Mouse (Mus musculus): ENCODE data around the gene Eif5a2. TPM values are rescaled to one million over a fixed set of nuclear protein-coding genes. Genes with fewer than 3 reads are reported as not detected.

Eif5a2 gene
- polyA plus RNA-seq, 1 experiment from 2014 or later: 10.9 TPM

GRCm38 (mm10) chr3:28781848-28782247 lies 772 bp downstream of the Eif5a2 start:
- Histone ChIP-seq H3K4me1 (ENCODE audit: control insufficient read depth, insufficient read depth, low read length) (no peaks in the 10 kb centered on the region), H3K27ac (ENCODE audit: low read depth, low read length) (no peak overlapping the region), H3K36me3 (ENCODE audit: control insufficient read depth, insufficient read depth, low read length) (no peaks in the 10 kb centered on the region), H3K4me2 (replicated peaks; ENCODE audit: low read depth, low read length) (peak overlapping the region; percentile 90), H3K9ac (ENCODE audit: low read depth, low read length) (peak overlapping the region; percentile 71), H3K9me3 (ENCODE audit: control insufficient read depth, low read length) (no peaks in the 10 kb centered on the region), H3K4me3 (ENCODE audit: low read length) (peak overlapping the region; percentile 68), H3K27me3 (ENCODE audit: control insufficient read depth, insufficient read depth, low read length) (no peaks in the 10 kb centered on the region)
- WGBS: 16% methylated on average over 14 of the region's 14 CpGs
- no peak for ATAC-seq (ENCODE audit: low FRiP score, low TSS enrichment)

GRCm38 (mm10) chr3:28784176-28784575 lies 3.1 kb downstream of the Eif5a2 start:
- no peak for ATAC-seq (ENCODE audit: low FRiP score, low TSS enrichment)
- Histone ChIP-seq H3K9me3 (ENCODE audit: control insufficient read depth, low read length) (no peaks in the 10 kb centered on the region), H3K27ac (ENCODE audit: low read depth, low read length) (no peak overlapping the region), H3K4me2 (replicated peaks; ENCODE audit: low read depth, low read length) (no peak overlapping the region), H3K4me1 (ENCODE audit: control insufficient read depth, insufficient read depth, low read length) (no peaks in the 10 kb centered on the region), H3K36me3 (ENCODE audit: control insufficient read depth, insufficient read depth, low read length) (no peaks in the 10 kb centered on the region), H3K9ac (ENCODE audit: low read depth, low read length) (no peak overlapping the region), H3K27me3 (ENCODE audit: control insufficient read depth, insufficient read depth, low read length) (no peaks in the 10 kb centered on the region), H3K4me3 (ENCODE audit: low read length) (no peak overlapping the region)
- 70% methylated on average over 2 of the region's 2 CpGs for WGBS

GRCm38 (mm10) chr3:28794835-28795234 lies 13.8 kb downstream of the Eif5a2 start:
- H3K9ac ChIP-seq (ENCODE audit: low read depth, low read length): no peak overlapping the region
- 0 out of 2 replicates have a peak, but pooled peaks cover 3% of the 10 kb centered on the region for H3K36me3 ChIP-seq (ENCODE audit: control insufficient read depth, insufficient read depth, low read length)
- H3K27ac ChIP-seq (ENCODE audit: low read depth, low read length): no peak overlapping the region
- WGBS: 89% methylated on average over 7 of the region's 7 CpGs
- no peak overlapping the region for H3K4me3 ChIP-seq (ENCODE audit: low read length)
- H3K9me3 ChIP-seq (ENCODE audit: control insufficient read depth, low read length): no peaks in the 10 kb centered on the region
- ATAC-seq (ENCODE audit: low FRiP score, low TSS enrichment): no peak
- H3K27me3 ChIP-seq (ENCODE audit: control insufficient read depth, insufficient read depth, low read length): no peaks in the 10 kb centered on the region
- no peaks in the 10 kb centered on the region for H3K4me1 ChIP-seq (ENCODE audit: control insufficient read depth, insufficient read depth, low read length)
- H3K4me2 ChIP-seq (replicated peaks; ENCODE audit: low read depth, low read length): no peak overlapping the region

GRCm38 (mm10) chr3:28805301-28806097 lies 24.4 kb downstream of the Eif5a2 start, which contains the start of gene Rpl22l1:
Rpl22l1 (plus strand) TSS chr3:28805436.
- WGBS: under 1% methylated on average over 72 of the region's 72 CpGs
- ATAC-seq (ENCODE audit: low FRiP score, low TSS enrichment): peak; percentile 100
- Histone ChIP-seq H3K9ac (ENCODE audit: low read depth, low read length) (peak within 1 kb of the TSS; percentile 95), H3K27me3 (ENCODE audit: control insufficient read depth, insufficient read depth, low read length) (no peaks in the 10 kb centered on the region), H3K4me3 (ENCODE audit: low read length) (peak within 1 kb of the TSS; percentile 92), H3K9me3 (ENCODE audit: control insufficient read depth, low read length) (no peaks in the 10 kb centered on the region), H3K4me2 (replicated peaks; ENCODE audit: low read depth, low read length) (peak within 1 kb of the TSS; percentile 68), H3K36me3 (ENCODE audit: control insufficient read depth, insufficient read depth, low read length) (peaks cover 27% of the 10 kb centered on the region), H3K27ac (ENCODE audit: low read depth, low read length) (peak within 1 kb of the TSS; percentile 71), H3K4me1 (ENCODE audit: control insufficient read depth, insufficient read depth, low read length) (no peaks in the 10 kb centered on the region; the same call in 1 of the 2 replicates)

- H3K27ac ChIP-seq (ENCODE audit: low read depth, low read length): no peak overlapping the region
Observed at GRCm38 (mm10) chr3:28808039-28808643, 27.1 kb downstream of the Eif5a2 start.

GRCm38 (mm10) chr3:28811441-28811840 lies 30.4 kb downstream of the Eif5a2 start:
- no peak for ATAC-seq (ENCODE audit: low FRiP score, low TSS enrichment)
- WGBS: 73% methylated on average over 4 of the region's 4 CpGs
- H3K36me3 ChIP-seq (ENCODE audit: control insufficient read depth, insufficient read depth, low read length): peaks cover 26% of the 10 kb centered on the region
- no peak overlapping the region for H3K27ac ChIP-seq (ENCODE audit: low read depth, low read length)
- H3K4me2 ChIP-seq (replicated peaks; ENCODE audit: low read depth, low read length): no peak overlapping the region
- H3K4me3 ChIP-seq (ENCODE audit: low read length): no peak overlapping the region
- H3K4me1 ChIP-seq (ENCODE audit: control insufficient read depth, insufficient read depth, low read length): no peaks in the 10 kb centered on the region; the same call in 1 of the 2 replicates
- H3K9ac ChIP-seq (ENCODE audit: low read depth, low read length): no peak overlapping the region
- H3K27me3 ChIP-seq (ENCODE audit: control insufficient read depth, insufficient read depth, low read length): no peaks in the 10 kb centered on the region
- no peaks in the 10 kb centered on the region for H3K9me3 ChIP-seq (ENCODE audit: control insufficient read depth, low read length)

More at GRCm38 (mm10) chr3:28808039-28808643, 27.1 kb downstream of the Eif5a2 start:
- Histone ChIP-seq H3K9me3 (ENCODE audit: control insufficient read depth, low read length) (no peaks in the 10 kb centered on the region), H3K36me3 (ENCODE audit: control insufficient read depth, insufficient read depth, low read length) (peaks cover 27% of the 10 kb centered on the region), H3K9ac (ENCODE audit: low read depth, low read length) (no peak overlapping the region), H3K4me1 (ENCODE audit: control insufficient read depth, insufficient read depth, low read length) (no peaks in the 10 kb centered on the region; the same call in 1 of the 2 replicates), H3K4me3 (ENCODE audit: low read length) (no peak overlapping the region), H3K4me2 (replicated peaks; ENCODE audit: low read depth, low read length) (no peak overlapping the region), H3K27me3 (ENCODE audit: control insufficient read depth, insufficient read depth, low read length) (no peaks in the 10 kb centered on the region)
- WGBS: 93% methylated on average over 4 of the region's 4 CpGs
- no peak for ATAC-seq (ENCODE audit: low FRiP score, low TSS enrichment)

GRCm38 (mm10) chr3:28814361-28814760 lies 33.3 kb downstream of the Eif5a2 start:
- H3K9me3 ChIP-seq (ENCODE audit: control insufficient read depth, low read length): no peaks in the 10 kb centered on the region
- no peaks in the 10 kb centered on the region for H3K4me1 ChIP-seq (ENCODE audit: control insufficient read depth, insufficient read depth, low read length)
- H3K27ac ChIP-seq (ENCODE audit: low read depth, low read length): no peak overlapping the region
- no peaks in the 10 kb centered on the region for H3K36me3 ChIP-seq (ENCODE audit: control insufficient read depth, insufficient read depth, low read length)
- H3K4me3 ChIP-seq (ENCODE audit: low read length): no peak overlapping the region
- H3K9ac ChIP-seq (ENCODE audit: low read depth, low read length): no peak overlapping the region
- no peaks in the 10 kb centered on the region for H3K27me3 ChIP-seq (ENCODE audit: control insufficient read depth, insufficient read depth, low read length)
- 8% methylated on average over 4 of the region's 4 CpGs for WGBS
- no peak for ATAC-seq (ENCODE audit: low FRiP score, low TSS enrichment)
- H3K4me2 ChIP-seq (replicated peaks; ENCODE audit: low read depth, low read length): no peak overlapping the region

GRCm38 (mm10) chr3:28816010-28816540 lies 35.0 kb downstream of the Eif5a2 start:
- H3K36me3 ChIP-seq (ENCODE audit: control insufficient read depth, insufficient read depth, low read length): no peaks in the 10 kb centered on the region

GRCm38 (mm10) chr3:28826272-28826671 lies 45.2 kb downstream of the Eif5a2 start:
- no peak overlapping the region for H3K4me3 ChIP-seq (ENCODE audit: low read length)
- H3K9me3 ChIP-seq (ENCODE audit: control insufficient read depth, low read length): no peaks in the 10 kb centered on the region
- H3K9ac ChIP-seq (ENCODE audit: low read depth, low read length): no peak overlapping the region
- no peak overlapping the region for H3K27ac ChIP-seq (ENCODE audit: low read depth, low read length)
- H3K4me2 ChIP-seq (replicated peaks; ENCODE audit: low read depth, low read length): no peak overlapping the region
- no peaks in the 10 kb centered on the region for H3K4me1 ChIP-seq (ENCODE audit: control insufficient read depth, insufficient read depth, low read length)
- no peaks in the 10 kb centered on the region for H3K27me3 ChIP-seq (ENCODE audit: control insufficient read depth, insufficient read depth, low read length)
- WGBS: 91% methylated on average over 1 of the region's 1 CpGs
- no peak for ATAC-seq (ENCODE audit: low FRiP score, low TSS enrichment)
- H3K36me3 ChIP-seq (ENCODE audit: control insufficient read depth, insufficient read depth, low read length): no peaks in the 10 kb centered on the region

More at GRCm38 (mm10) chr3:28816010-28816540, 35.0 kb downstream of the Eif5a2 start:
- Histone ChIP-seq H3K4me1 (ENCODE audit: control insufficient read depth, insufficient read depth, low read length) (no peaks in the 10 kb centered on the region), H3K27ac (ENCODE audit: low read depth, low read length) (no peak overlapping the region), H3K4me3 (ENCODE audit: low read length) (no peak overlapping the region), H3K9ac (ENCODE audit: low read depth, low read length) (no peak overlapping the region), H3K4me2 (replicated peaks; ENCODE audit: low read depth, low read length) (no peak overlapping the region), H3K9me3 (ENCODE audit: control insufficient read depth, low read length) (no peaks in the 10 kb centered on the region), H3K27me3 (ENCODE audit: control insufficient read depth, insufficient read depth, low read length) (no peaks in the 10 kb centered on the region)
- ATAC-seq (ENCODE audit: low FRiP score, low TSS enrichment): peak; percentile 58
- WGBS: 64% methylated on average over 4 of the region's 4 CpGs

Data from kidney, embryonic 14.5 days (tissue).